Mouse (Mus musculus) embryonic facial prominence, embryonic 11.5 days (tissue): Measurements from ENCODE around the gene Lgals8. TPM values are rescaled to one million over a fixed set of nuclear protein-coding genes. Genes with fewer than 3 reads are reported as not detected.
"Not testable (repeated sequence)": the region's sequence is repeated elsewhere in the genome, so short reads cannot be mapped to it uniquely, and the experiment has no call there.

Experiments
- ATAC-seq: fragments of 200-750 bp; cut with Nextera tagmentation; replicated peaks from 2 replicates; pipeline ENCODE4 v1.8.0; 2017; ENCODE audit warnings: low read depth; ENCODE audit not compliant: insufficient number of reproducible peaks, low FRiP score, low TSS enrichment
- DNase-seq: peaks from one replicate; pipeline ENCODE4 v3.0.0-alpha.2; 2015; ENCODE audit warnings: low spot score
- H3K27ac ChIP-seq: fragments of 300-500 bp; sonication (generic); replicated peaks from 2 replicates; pipeline ENCODE4 v1.5.1; 2014; ENCODE audit warnings: mild to moderate bottlenecking, low read depth, low read length, control low read depth
- H3K27me3 ChIP-seq: fragments of 300-500 bp; sonication (generic); 2 replicates; pipeline ENCODE4 v1.6.1; 2014; ENCODE audit warnings: mild to moderate bottlenecking, low read length, moderate library complexity, mixed read lengths; ENCODE audit not compliant: control insufficient read depth, insufficient read depth
- H3K36me3 ChIP-seq: fragments of 300-500 bp; sonication (generic); replicated peaks from 2 replicates; pipeline ENCODE4 v1.6.1; 2014; ENCODE audit warnings: low read depth, mild to moderate bottlenecking, low read length, moderate library complexity, mixed read lengths; ENCODE audit not compliant: control insufficient read depth, insufficient read depth
- H3K4me1 ChIP-seq: fragments of 300-500 bp; sonication (generic); 2 replicates; pipeline ENCODE4 v1.6.1; 2014; ENCODE audit warnings: low read length, mixed read lengths; ENCODE audit not compliant: control insufficient read depth, insufficient read depth
- H3K4me2 ChIP-seq: fragments of 300-500 bp; sonication (generic); 2 replicates; pipeline ENCODE4 v1.6.1; 2014; ENCODE audit warnings: low read depth, mild to moderate bottlenecking, control low read depth, low read length, moderate library complexity
- H3K4me3 ChIP-seq: fragments of 300-500 bp; sonication (generic); 2 replicates; pipeline ENCODE4 v1.5.1; 2014; ENCODE audit warnings: low read depth, low read length, control low read depth
- H3K9ac ChIP-seq: fragments of 300-500 bp; sonication (generic); replicated peaks from 2 replicates; pipeline ENCODE4 v1.6.1; 2014; ENCODE audit warnings: mild to moderate bottlenecking, control low read depth, low read length
- H3K9me3 ChIP-seq: fragments of 300-500 bp; sonication (generic); replicated peaks from 2 replicates; pipeline ENCODE4 v1.6.1; 2016; ENCODE audit warnings: mild to moderate bottlenecking, low read length, inconsistent platforms, mixed read lengths; ENCODE audit not compliant: control insufficient read depth
- WGBS: fragments of 180-500 bp; shearing (Covaris S2); extraction: QIAGEN DNeasy Blood & Tissue Kit; methylation state at CpG from one replicate; pipeline ENCODE4 v1.1.7; 2014; 5-methylcytosine and 5-hydroxymethylcytosine counted together
- polyA plus RNA-seq: library from polyadenylated mRNA; unstranded; fragments of >200 nt; fragmentation: Nextera tagmentation; extraction: Ambion mirVana; gene quantifications from 2 replicates; pipeline ENCODE4 v1.2.1, GENCODE M21; 2014

The Lgals8 gene
- polyA plus RNA-seq, 1 experiment from 2014 or later: 11.4 TPM

DNA sequence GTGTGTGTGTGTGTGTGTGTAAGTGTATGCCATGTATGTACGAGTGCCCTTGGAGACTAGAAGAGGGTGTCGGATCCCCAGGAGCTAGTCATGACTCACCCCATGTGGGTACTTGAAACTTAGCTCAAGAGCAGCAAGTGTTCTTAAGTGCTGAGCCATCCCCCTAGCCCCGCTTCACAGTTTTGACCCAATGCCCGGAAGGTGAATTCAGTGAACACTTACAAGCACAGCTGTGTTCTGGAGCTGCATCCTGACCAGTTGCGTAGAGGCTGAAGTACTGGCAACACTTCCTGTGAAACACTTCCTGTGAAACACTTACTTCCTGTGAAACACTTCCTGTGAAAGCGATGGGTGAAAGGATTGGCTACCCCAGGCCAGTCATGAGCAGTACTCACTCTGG is 10.5 kb upstream of the Lgals8 start:
- no peaks in the 10 kb centered on the region for H3K36me3 ChIP-seq
- H3K4me3 ChIP-seq: no peak overlapping the region
- ATAC-seq: no peak
- H3K4me1 ChIP-seq: no peaks in the 10 kb centered on the region
- WGBS: 85% methylated on average over 6 of the region's 6 CpGs
- H3K9ac ChIP-seq: no peak overlapping the region
- H3K9me3 ChIP-seq: no peaks in the 10 kb centered on the region
- no peak for DNase-seq
- no peak overlapping the region for H3K4me2 ChIP-seq
- H3K27ac ChIP-seq: no peak overlapping the region
- H3K27me3 ChIP-seq: no peaks in the 10 kb centered on the region

DNA sequence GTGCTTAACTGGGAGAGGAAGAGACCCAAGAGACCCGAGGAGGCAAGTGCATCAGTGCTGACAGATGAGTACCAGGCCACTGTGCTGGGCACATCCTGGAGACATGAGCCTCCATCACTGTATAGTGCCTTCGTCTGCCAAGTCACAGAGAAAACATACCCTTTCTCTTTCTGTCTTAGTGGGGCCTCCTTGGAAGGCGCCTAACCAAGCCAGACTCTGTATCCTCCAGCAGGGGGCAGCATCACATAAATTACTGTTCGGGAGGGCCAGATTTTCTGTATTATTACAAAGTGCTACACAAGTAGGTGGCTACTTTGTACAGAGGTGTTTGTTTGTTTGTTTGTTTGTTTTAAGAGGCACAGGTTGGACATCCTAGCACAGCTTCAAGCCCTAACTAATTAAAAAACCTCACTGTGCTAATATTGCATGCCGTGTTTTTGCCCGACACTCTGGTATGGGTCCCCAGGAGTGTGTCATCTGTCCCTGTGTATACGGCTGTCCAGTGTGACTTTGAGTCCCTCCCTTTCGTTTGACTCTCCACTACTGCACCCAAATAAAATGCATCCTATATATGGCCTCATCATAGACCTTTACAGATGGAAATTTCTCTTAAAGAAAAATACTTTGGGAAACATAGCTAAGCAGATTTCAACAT is 9.1 kb upstream of the Lgals8 start:
- DNase-seq: peak; percentile 87
- no peaks in the 10 kb centered on the region for H3K27me3 ChIP-seq

DNA sequence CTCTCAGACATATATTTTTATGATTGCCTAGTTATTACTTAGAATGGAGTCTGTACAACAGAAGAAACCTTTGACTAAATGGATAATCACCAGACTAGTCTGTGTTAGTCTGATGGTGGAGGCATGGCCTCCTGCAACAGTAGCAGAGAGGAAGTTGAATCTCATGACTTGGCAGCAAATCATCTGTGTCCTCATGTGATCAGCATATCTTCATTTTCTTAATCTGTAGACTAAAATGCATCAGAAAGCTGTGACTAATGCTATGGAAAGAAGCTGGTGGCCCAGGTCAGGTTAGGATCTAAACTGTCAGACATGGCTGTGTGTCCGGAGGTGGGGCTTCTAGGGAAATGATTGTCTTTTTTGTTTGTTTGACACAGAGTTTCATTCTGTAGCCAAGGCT is 3.7 kb upstream of the Lgals8 start:
- no peak overlapping the region for H3K9ac ChIP-seq
- no peaks in the 10 kb centered on the region for H3K9me3 ChIP-seq
- no peak overlapping the region for H3K4me2 ChIP-seq
- ATAC-seq: no peak
- no peaks in the 10 kb centered on the region for H3K4me1 ChIP-seq
- DNase-seq: no peak
- no peak overlapping the region for H3K4me3 ChIP-seq
- H3K27ac ChIP-seq: no peak overlapping the region
- WGBS: 96% methylated on average over 1 of the region's 1 CpGs
- no peaks in the 10 kb centered on the region for H3K36me3 ChIP-seq
- H3K27me3 ChIP-seq: no peaks in the 10 kb centered on the region

More for the DNA sequence above, 9.1 kb upstream of the Lgals8 start:
- Histone ChIP-seq H3K9me3 (no peaks in the 10 kb centered on the region), H3K9ac (no peak overlapping the region), H3K4me2 (no peak overlapping the region), H3K36me3 (no peaks in the 10 kb centered on the region), H3K4me1 (no peaks in the 10 kb centered on the region), H3K27ac (no peak overlapping the region), H3K4me3 (no peak overlapping the region)
- ATAC-seq: peak; percentile 64; the same call in 1 of the 2 replicates
- 40% methylated on average over 8 of the region's 8 CpGs for WGBS

DNA sequence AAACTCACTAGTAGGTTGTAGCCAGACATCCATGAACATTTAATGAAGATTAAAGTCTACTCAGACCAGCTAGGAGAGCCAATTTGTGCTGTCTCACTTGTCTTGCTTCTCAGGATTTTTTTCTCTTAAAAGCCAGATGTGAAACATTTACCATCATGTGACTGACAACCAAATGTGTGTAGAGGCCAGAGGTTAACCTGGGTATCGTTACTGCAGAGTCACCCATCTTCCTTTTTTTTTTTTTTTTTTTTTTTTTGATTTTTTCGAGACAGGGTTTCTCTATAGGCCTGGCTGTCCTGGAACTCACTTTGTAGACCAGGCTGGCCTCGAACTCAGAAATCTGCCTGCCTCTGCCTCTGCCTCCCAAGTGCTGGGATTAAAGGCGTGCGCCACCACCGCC is 585 bp downstream of the Lgals8 start:
- H3K9ac ChIP-seq, H3K4me2 ChIP-seq, H3K4me1 ChIP-seq, H3K4me3 ChIP-seq, DNase-seq, H3K27me3 ChIP-seq, ATAC-seq, H3K36me3 ChIP-seq, H3K27ac ChIP-seq, H3K9me3 ChIP-seq: not testable (repeated sequence)
- 73% methylated on average over 6 of the region's 6 CpGs for WGBS

DNA sequence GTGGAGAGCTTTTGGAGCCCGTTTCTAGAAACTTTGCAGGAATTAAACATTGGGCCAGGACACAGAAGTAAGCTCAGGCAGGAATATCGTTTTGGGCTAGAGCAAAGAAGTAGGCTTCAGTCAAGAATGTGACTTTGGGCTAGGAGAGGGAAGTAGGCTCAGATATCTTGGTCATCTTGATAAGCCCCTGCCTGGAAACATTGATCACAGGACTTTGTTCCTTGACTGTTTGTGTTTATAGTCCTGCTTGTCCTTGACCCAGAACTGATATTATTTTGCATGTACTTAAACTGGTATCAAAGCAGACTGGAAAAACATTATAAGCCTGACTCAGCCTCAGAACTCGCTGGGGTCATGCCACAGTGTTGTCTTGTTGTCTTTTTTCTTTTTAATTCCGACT is 2.1 kb downstream of the Lgals8 start:
- DNase-seq: no peak
- Histone ChIP-seq H3K36me3 (no peaks in the 10 kb centered on the region), H3K4me1 (no peaks in the 10 kb centered on the region), H3K27ac (no peak overlapping the region), H3K4me3 (no peak overlapping the region), H3K4me2 (no peak overlapping the region), H3K9me3 (no peaks in the 10 kb centered on the region), H3K9ac (no peak overlapping the region), H3K27me3 (no peaks in the 10 kb centered on the region)
- WGBS: 75% methylated on average over 4 of the region's 4 CpGs
- ATAC-seq: no peak

DNA sequence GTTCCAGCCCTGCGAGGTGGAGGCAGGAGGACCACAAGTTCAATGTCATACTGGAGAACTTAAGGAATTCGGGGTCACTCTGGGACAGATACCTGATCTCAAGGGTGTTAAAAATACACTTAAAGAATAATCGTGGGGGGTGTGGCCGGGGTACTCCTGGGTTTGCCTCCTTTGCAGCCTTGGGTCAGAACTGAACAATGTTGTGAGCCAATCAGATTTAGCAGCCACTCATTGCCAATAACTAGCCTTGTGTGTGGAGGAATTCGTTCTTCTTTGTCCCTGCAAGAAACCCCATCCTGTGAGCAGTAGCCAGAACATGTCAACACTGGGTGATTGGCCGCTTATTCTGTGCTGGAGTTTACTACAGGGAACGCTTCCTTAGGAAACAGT is 3.0 kb downstream of the Lgals8 start:
- Histone ChIP-seq H3K27me3 (no peaks in the 10 kb centered on the region), H3K4me3 (peak overlapping the region; percentile 71), H3K9me3 (no peaks in the 10 kb centered on the region), H3K4me2 (peak overlapping the region; percentile 88), H3K9ac (peak overlapping the region; percentile 67), H3K4me1 (no peaks in the 10 kb centered on the region), H3K27ac (no peak overlapping the region), H3K36me3 (no peaks in the 10 kb centered on the region)
- ATAC-seq: no peak
- DNase-seq: peak; percentile 25
- WGBS: 6% methylated on average over 7 of the region's 7 CpGs

DNA sequence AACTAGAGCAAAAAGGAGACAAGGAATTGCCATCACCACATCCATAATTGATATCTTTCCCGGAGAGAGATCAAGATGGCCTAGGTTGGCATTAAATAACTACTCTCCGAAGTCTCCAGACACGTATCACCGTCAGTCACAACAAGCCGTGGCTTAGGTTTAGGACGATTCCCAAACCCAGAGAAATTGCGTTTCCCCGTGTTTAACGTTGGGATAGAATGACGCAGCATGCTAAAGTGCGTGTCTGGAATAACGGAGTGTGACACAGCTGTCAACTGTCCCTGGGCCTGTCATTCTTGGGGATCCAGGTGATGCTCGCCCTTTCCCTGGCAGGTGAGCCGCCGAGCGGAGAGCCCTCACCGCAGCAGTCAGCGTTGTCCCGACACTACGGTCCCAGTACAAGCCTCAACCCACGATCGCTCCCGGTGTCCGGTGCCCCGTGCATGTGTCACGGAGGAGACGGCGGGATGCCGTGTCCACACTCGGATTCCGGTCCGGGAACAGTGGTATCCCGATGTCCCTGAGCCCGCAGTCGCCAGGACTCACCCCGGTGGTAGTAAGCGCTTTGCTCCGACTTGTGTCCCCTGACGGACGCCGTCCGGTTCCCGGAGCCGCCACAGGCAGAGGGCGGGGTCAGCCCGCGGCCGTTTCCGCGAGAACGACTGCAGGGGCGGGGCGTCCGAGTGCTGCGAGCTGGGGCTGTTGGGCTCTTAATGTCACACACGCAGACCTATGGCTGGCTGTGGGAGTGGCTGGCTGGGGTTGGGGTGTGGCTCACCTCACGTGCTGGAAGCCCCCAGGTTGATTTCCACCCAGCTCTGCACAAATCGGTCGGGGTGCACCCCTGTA is 3.6 kb downstream of the Lgals8 start:
- Histone ChIP-seq H3K36me3 (no peaks in the 10 kb centered on the region), H3K9ac (peak overlapping the region; percentile 67), H3K9me3 (no peaks in the 10 kb centered on the region), H3K4me2 (peak overlapping the region; percentile 88), H3K4me3 (peak overlapping the region; percentile 71), H3K27me3 (no peaks in the 10 kb centered on the region), H3K27ac (no peak overlapping the region), H3K4me1 (no peaks in the 10 kb centered on the region)
- ATAC-seq (peak; percentile 98), DNase-seq (peak; percentile 90)
- under 1% methylated on average over 59 of the region's 59 CpGs for WGBS

DNA sequence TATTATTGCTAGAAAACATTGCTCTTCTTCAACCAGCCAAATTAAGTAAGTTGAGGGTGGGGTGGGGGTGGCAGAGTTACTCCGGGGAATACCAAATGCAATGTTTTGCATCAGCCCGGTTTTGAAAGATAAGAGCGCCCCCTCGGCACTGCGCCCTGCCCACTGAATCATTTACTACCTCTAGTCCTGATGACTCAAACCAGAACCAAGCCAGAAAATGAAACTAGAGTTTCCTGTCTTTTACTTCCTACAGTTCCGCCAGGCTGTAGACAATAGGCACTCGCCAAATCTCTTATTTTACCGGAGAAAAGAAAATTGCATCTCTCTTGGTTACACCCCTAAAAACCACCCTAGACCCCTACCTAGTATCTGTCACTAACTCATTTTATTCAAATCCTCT is 4.3 kb downstream of the Lgals8 start:
- Histone ChIP-seq H3K27me3 (no peaks in the 10 kb centered on the region), H3K4me2 (peak overlapping the region; percentile 88), H3K4me3 (peak overlapping the region; percentile 71), H3K27ac (no peak overlapping the region), H3K9ac (peak overlapping the region; percentile 67), H3K36me3 (no peaks in the 10 kb centered on the region), H3K9me3 (no peaks in the 10 kb centered on the region), H3K4me1 (no peaks in the 10 kb centered on the region)
- DNase-seq (peak; percentile 42), ATAC-seq (no peak)
- 10% methylated on average over 8 of the region's 8 CpGs for WGBS
